8 mouse cellular contexts compared by ENCODE assay signal in the genomic region with DNA sequence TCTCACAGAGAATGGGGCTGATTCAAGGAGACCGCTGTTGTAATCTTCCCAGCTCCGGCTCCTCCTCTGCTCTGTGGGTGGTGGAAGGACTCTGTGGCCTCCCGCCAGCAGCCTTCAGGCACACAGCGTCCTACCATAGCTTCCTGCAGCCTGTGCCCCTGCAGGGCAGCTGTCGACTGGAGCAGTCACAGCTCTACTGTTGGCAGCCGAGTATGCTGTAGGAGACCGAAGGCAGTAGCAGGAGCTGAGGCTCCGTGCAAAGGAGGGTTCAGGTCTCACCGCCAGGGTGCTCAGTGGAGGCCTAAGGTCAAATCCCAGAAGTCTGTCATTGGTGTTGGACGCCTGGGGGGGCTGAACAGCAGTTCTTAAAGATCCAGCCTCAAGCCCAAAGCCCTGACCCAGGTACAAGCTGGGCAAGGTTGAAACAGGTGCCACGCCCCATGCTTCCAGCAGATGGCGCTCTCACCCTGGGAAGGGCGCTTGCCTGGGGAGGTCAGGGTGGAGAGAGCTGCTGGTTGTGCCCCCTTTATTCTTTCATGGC.
A peak's percentile ranks its signal among the peaks of the same experiment; 100 is the strongest.
DNase-seq lines count a peak whose midpoint lies in the region; ATAC-seq and TF ChIP-seq lines count a peak whose summit lies in the region.

No protein-coding gene starts in this region.

- no peaks in the 10 kb centered on the region for H3K36me3 ChIP-seq in E14TG2a.4 (ENCODE audit: insufficient read depth, low read length)
- no peaks in the 10 kb centered on the region for H3K36me3 ChIP-seq in heart, embryonic 16.5 days (ENCODE audit: control insufficient read depth, insufficient read depth)
- no peaks in the 10 kb centered on the region for H3K36me3 ChIP-seq in lung, embryonic 14.5 days (ENCODE audit: insufficient read depth)

- H3K9ac ChIP-seq in heart, embryonic 16.5 days (ENCODE audit: low read length) = peak overlapping the region; percentile 60
- H3K9ac ChIP-seq in lung, embryonic 14.5 days = no peak overlapping the region

- DNase-seq in brain, adult 2 months (ENCODE audit: low read depth, low spot score) = peak; percentile 92
- DNase-seq in fat pad, adult 2 months (ENCODE audit: extremely low read depth, low read depth, low spot score) = peak; percentile 74
- DNase-seq in layer of hippocampus, adult 18-20 months (ENCODE audit: low spot score in 2 of 2) = peak; percentile 70 to 88
- DNase-seq in lung, embryonic 14.5 days = peak; percentile 86
- DNase-seq in testis, postnatal 14 days (ENCODE audit: low spot score) = peak; percentile 80

- H3K27me3 ChIP-seq in E14TG2a.4 (ENCODE audit: insufficient read depth, low read length) = peaks cover 10% of the 10 kb centered on the region; the same call in 1 of the 2 replicates
- H3K27me3 ChIP-seq in heart, embryonic 16.5 days (ENCODE audit: control insufficient read depth, insufficient read depth, low read length) = no peaks in the 10 kb centered on the region
- no peaks in the 10 kb centered on the region for H3K27me3 ChIP-seq in lung, embryonic 14.5 days (ENCODE audit: insufficient read depth, low read length)

- 0 out of 2 replicates have a peak overlapping the region, but pooled peaks have one; percentile 20 for H3K4me3 ChIP-seq in E14TG2a.4 (replicated peaks; ENCODE audit: low read length)
- peak overlapping the region; percentile 6; the same call in 1 of the 2 replicates for H3K4me3 ChIP-seq in heart, embryonic 16.5 days (ENCODE audit: low read length)
- no peak overlapping the region for H3K4me3 ChIP-seq in lung, embryonic 14.5 days (ENCODE audit: low read depth, low read length)

- peak overlapping the region; percentile 53 for H3K4me2 ChIP-seq in heart, embryonic 16.5 days (ENCODE audit: low read depth, low read length)
- H3K4me2 ChIP-seq in lung, embryonic 14.5 days = peak overlapping the region; percentile 29

- ATAC-seq in heart, embryonic 16.5 days (replicated peaks; ENCODE audit: extremely low read depth, insufficient read depth, low FRiP score) = peak; percentile 83
- peak; percentile 73 for ATAC-seq in lung, embryonic 14.5 days (ENCODE audit: insufficient read depth)
- ATAC-seq in neutrophil, adult 5-6 weeks (ENCODE audit: extremely low read depth, insufficient number of reproducible peaks, low FRiP score, poor library complexity, severe bottlenecking) = peak; percentile 39; the same call in 1 of the 2 replicates

- peak; percentile 96 for TF ChIP-seq CTCF in E14TG2a.4 (conservative IDR thresholded peaks at IDR 0.05; ENCODE audit: low read length)
- TF ChIP-seq CTCF in lung, embryonic 14.5 days (IDR thresholded peaks at IDR 0.05; ENCODE audit: low read depth) = peak; percentile 95

- 6% methylated on average over 13 of the region's 13 CpGs for whole genome bisulfite sequencing in heart, embryonic 16.5 days
- WGBS in lung, embryonic 14.5 days = 6% methylated on average over 13 of the region's 13 CpGs

- H3K4me1 ChIP-seq in E14TG2a.4 (replicated peaks; ENCODE audit: low read depth, low read length) = peaks cover 56% of the 10 kb centered on the region
- H3K4me1 ChIP-seq in heart, embryonic 16.5 days (ENCODE audit: control insufficient read depth, insufficient read depth, low read length) = peaks cover 17% of the 10 kb centered on the region
- H3K4me1 ChIP-seq in lung, embryonic 14.5 days (ENCODE audit: insufficient read depth) = peaks cover 28% of the 10 kb centered on the region

- peak overlapping the region; percentile 85 for H3K27ac ChIP-seq in heart, embryonic 16.5 days (ENCODE audit: low read length)
- peak overlapping the region; percentile 42; the same call in 1 of the 2 replicates for H3K27ac ChIP-seq in lung, embryonic 14.5 days (ENCODE audit: low read depth)

- no peaks in the 10 kb centered on the region for H3K9me3 ChIP-seq in E14TG2a.4 (ENCODE audit: low read length)
- H3K9me3 ChIP-seq in heart, embryonic 16.5 days (replicated peaks; ENCODE audit: control insufficient read depth, low read length) = no peaks in the 10 kb centered on the region
- H3K9me3 ChIP-seq in lung, embryonic 14.5 days (ENCODE audit: low read depth, low read length) = no peaks in the 10 kb centered on the region
